Mouse (Mus musculus): ENCODE data around the gene Gcc2. TPM values are rescaled to one million over a fixed set of nuclear protein-coding genes. Genes with fewer than 3 reads are reported as not detected.

Gcc2 gene
- 45.6 and 46.6 TPM in 2 replicates for polyA plus RNA-seq (2014; fragmentation: Nextera tagmentation; extraction: Ambion mirVana)

GRCm38 (mm10) chr10:58255213-58255892 lies at the start of gene Gcc2:
Gene Gcc2, plus strand, starts transcription at chr10:58255497.
- peak within 1 kb of the TSS; percentile 80 for H3K4me3 ChIP-seq (ENCODE audit: low read depth, low read length)
- peak within 1 kb of the TSS; percentile 48 for H3K4me2 ChIP-seq (ENCODE audit: low read depth, severe bottlenecking)
- no peak within 1 kb of the TSS for H3K27ac ChIP-seq (replicated peaks; ENCODE audit: low read depth, low read length)
- no peaks in the 10 kb centered on the region for H3K9me3 ChIP-seq (ENCODE audit: control insufficient read depth, low read length)
- H3K4me1 ChIP-seq (ENCODE audit: control insufficient read depth, insufficient read depth, low read length): no peaks in the 10 kb centered on the region; the same call in 1 of the 2 replicates
- peaks cover 3% of the 10 kb centered on the region; the same call in 1 of the 2 replicates for H3K36me3 ChIP-seq (ENCODE audit: control insufficient read depth, insufficient read depth, low read length)
- DNase-seq (ENCODE audit: low spot score) (peak; percentile 96), ATAC-seq (ENCODE audit: insufficient number of reproducible peaks, low FRiP score, low TSS enrichment, low read depth) (peak; percentile 98)
- no peaks in the 10 kb centered on the region for H3K27me3 ChIP-seq (ENCODE audit: control insufficient read depth, insufficient read depth, low read length)
- peak within 1 kb of the TSS; percentile 75 for H3K9ac ChIP-seq (ENCODE audit: low read length)
- under 1% methylated on average over 58 of the region's 58 CpGs for WGBS

GRCm38 (mm10) chr10:58205986-58206385 lies 49.3 kb upstream of the Gcc2 start:
- H3K27me3 ChIP-seq (ENCODE audit: control insufficient read depth, insufficient read depth, low read length): no peaks in the 10 kb centered on the region
- no peak overlapping the region for H3K4me2 ChIP-seq (ENCODE audit: low read depth, severe bottlenecking)
- H3K9ac ChIP-seq (ENCODE audit: low read length): no peak overlapping the region
- DNase-seq (ENCODE audit: low spot score): no peak
- ATAC-seq (ENCODE audit: insufficient number of reproducible peaks, low FRiP score, low TSS enrichment, low read depth): no peak
- 0 out of 2 replicates have a peak, but pooled peaks cover 3% of the 10 kb centered on the region for H3K9me3 ChIP-seq (ENCODE audit: control insufficient read depth, low read length)
- no peaks in the 10 kb centered on the region for H3K36me3 ChIP-seq (ENCODE audit: control insufficient read depth, insufficient read depth, low read length)
- H3K4me1 ChIP-seq (ENCODE audit: control insufficient read depth, insufficient read depth, low read length): no peaks in the 10 kb centered on the region
- WGBS: 40% methylated on average over 1 of the region's 1 CpGs
- no peak overlapping the region for H3K27ac ChIP-seq (replicated peaks; ENCODE audit: low read depth, low read length)
- H3K4me3 ChIP-seq (ENCODE audit: low read depth, low read length): no peak overlapping the region

GRCm38 (mm10) chr10:58206639-58207404 lies 48.5 kb upstream of the Gcc2 start:
- WGBS: 86% methylated on average over 4 of the region's 4 CpGs
- no peak overlapping the region for H3K9ac ChIP-seq (ENCODE audit: low read length)
- H3K4me2 ChIP-seq (ENCODE audit: low read depth, severe bottlenecking): no peak overlapping the region
- H3K27me3 ChIP-seq (ENCODE audit: control insufficient read depth, insufficient read depth, low read length): no peaks in the 10 kb centered on the region
- H3K4me3 ChIP-seq (ENCODE audit: low read depth, low read length): no peak overlapping the region
- ATAC-seq (ENCODE audit: insufficient number of reproducible peaks, low FRiP score, low TSS enrichment, low read depth) (no peak), DNase-seq (ENCODE audit: low spot score) (no peak)
- no peak overlapping the region for H3K27ac ChIP-seq (replicated peaks; ENCODE audit: low read depth, low read length)
- H3K9me3 ChIP-seq (ENCODE audit: control insufficient read depth, low read length): 0 out of 2 replicates have a peak, but pooled peaks cover 3% of the 10 kb centered on the region
- no peaks in the 10 kb centered on the region for H3K36me3 ChIP-seq (ENCODE audit: control insufficient read depth, insufficient read depth, low read length)
- no peaks in the 10 kb centered on the region for H3K4me1 ChIP-seq (ENCODE audit: control insufficient read depth, insufficient read depth, low read length)

- Histone ChIP-seq H3K27me3 (ENCODE audit: control insufficient read depth, insufficient read depth, low read length) (no peaks in the 10 kb centered on the region), H3K9me3 (ENCODE audit: control insufficient read depth, low read length) (peaks cover 9% of the 10 kb centered on the region; the same call in 1 of the 2 replicates), H3K4me1 (ENCODE audit: control insufficient read depth, insufficient read depth, low read length) (no peaks in the 10 kb centered on the region), H3K9ac (ENCODE audit: low read length) (no peak overlapping the region), H3K27ac (replicated peaks; ENCODE audit: low read depth, low read length) (no peak overlapping the region), H3K4me3 (ENCODE audit: low read depth, low read length) (no peak overlapping the region), H3K4me2 (ENCODE audit: low read depth, severe bottlenecking) (no peak overlapping the region), H3K36me3 (ENCODE audit: control insufficient read depth, insufficient read depth, low read length) (no peaks in the 10 kb centered on the region)
- ATAC-seq (ENCODE audit: insufficient number of reproducible peaks, low FRiP score, low TSS enrichment, low read depth) (no peak), DNase-seq (ENCODE audit: low spot score) (no peak)
- 72% methylated on average over 2 of the region's 2 CpGs for WGBS
Observed at GRCm38 (mm10) chr10:58209710-58210467, 45.4 kb upstream of the Gcc2 start.

- H3K9me3 ChIP-seq (ENCODE audit: control insufficient read depth, low read length): peaks cover 9% of the 10 kb centered on the region; the same call in 1 of the 2 replicates
- WGBS: 80% methylated on average over 1 of the region's 1 CpGs
- H3K4me3 ChIP-seq (ENCODE audit: low read depth, low read length): no peak overlapping the region
- ATAC-seq (ENCODE audit: insufficient number of reproducible peaks, low FRiP score, low TSS enrichment, low read depth) (no peak), DNase-seq (ENCODE audit: low spot score) (no peak)
- H3K4me2 ChIP-seq (ENCODE audit: low read depth, severe bottlenecking): no peak overlapping the region
- H3K27ac ChIP-seq (replicated peaks; ENCODE audit: low read depth, low read length): no peak overlapping the region
- no peaks in the 10 kb centered on the region for H3K36me3 ChIP-seq (ENCODE audit: control insufficient read depth, insufficient read depth, low read length)
- no peak overlapping the region for H3K9ac ChIP-seq (ENCODE audit: low read length)
- no peaks in the 10 kb centered on the region for H3K27me3 ChIP-seq (ENCODE audit: control insufficient read depth, insufficient read depth, low read length)
- H3K4me1 ChIP-seq (ENCODE audit: control insufficient read depth, insufficient read depth, low read length): no peaks in the 10 kb centered on the region
Observed at GRCm38 (mm10) chr10:58210514-58210913, 44.8 kb upstream of the Gcc2 start.

- Histone ChIP-seq H3K9ac (ENCODE audit: low read length) (no peak overlapping the region), H3K4me1 (ENCODE audit: control insufficient read depth, insufficient read depth, low read length) (no peaks in the 10 kb centered on the region), H3K9me3 (ENCODE audit: control insufficient read depth, low read length) (peaks cover 9% of the 10 kb centered on the region; the same call in 1 of the 2 replicates), H3K27me3 (ENCODE audit: control insufficient read depth, insufficient read depth, low read length) (no peaks in the 10 kb centered on the region), H3K4me3 (ENCODE audit: low read depth, low read length) (no peak overlapping the region), H3K36me3 (ENCODE audit: control insufficient read depth, insufficient read depth, low read length) (no peaks in the 10 kb centered on the region), H3K27ac (replicated peaks; ENCODE audit: low read depth, low read length) (no peak overlapping the region), H3K4me2 (ENCODE audit: low read depth, severe bottlenecking) (no peak overlapping the region)
- DNase-seq (ENCODE audit: low spot score) (no peak), ATAC-seq (ENCODE audit: insufficient number of reproducible peaks, low FRiP score, low TSS enrichment, low read depth) (no peak)
- 92% methylated on average over 2 of the region's 2 CpGs for WGBS
Observed at GRCm38 (mm10) chr10:58211213-58211612, 44.1 kb upstream of the Gcc2 start.

GRCm38 (mm10) chr10:58212230-58212629 lies 43.1 kb upstream of the Gcc2 start:
- H3K9me3 ChIP-seq (ENCODE audit: control insufficient read depth, low read length): peaks cover 6% of the 10 kb centered on the region; the same call in 1 of the 2 replicates
- H3K36me3 ChIP-seq (ENCODE audit: control insufficient read depth, insufficient read depth, low read length): no peaks in the 10 kb centered on the region
- H3K4me1 ChIP-seq (ENCODE audit: control insufficient read depth, insufficient read depth, low read length): no peaks in the 10 kb centered on the region
- no peak overlapping the region for H3K9ac ChIP-seq (ENCODE audit: low read length)
- H3K4me2 ChIP-seq (ENCODE audit: low read depth, severe bottlenecking): no peak overlapping the region
- no peak overlapping the region for H3K4me3 ChIP-seq (ENCODE audit: low read depth, low read length)
- WGBS: 73% methylated on average over 7 of the region's 7 CpGs
- no peaks in the 10 kb centered on the region for H3K27me3 ChIP-seq (ENCODE audit: control insufficient read depth, insufficient read depth, low read length)
- ATAC-seq (ENCODE audit: insufficient number of reproducible peaks, low FRiP score, low TSS enrichment, low read depth) (no peak), DNase-seq (ENCODE audit: low spot score) (no peak)
- no peak overlapping the region for H3K27ac ChIP-seq (replicated peaks; ENCODE audit: low read depth, low read length)

GRCm38 (mm10) chr10:58214497-58214896 lies 40.8 kb upstream of the Gcc2 start:
- no peak overlapping the region for H3K9ac ChIP-seq (ENCODE audit: low read length)
- H3K4me3 ChIP-seq (ENCODE audit: low read depth, low read length): no peak overlapping the region
- no peaks in the 10 kb centered on the region for H3K36me3 ChIP-seq (ENCODE audit: control insufficient read depth, insufficient read depth, low read length)
- H3K4me1 ChIP-seq (ENCODE audit: control insufficient read depth, insufficient read depth, low read length): no peaks in the 10 kb centered on the region
- H3K4me2 ChIP-seq (ENCODE audit: low read depth, severe bottlenecking): no peak overlapping the region
- ATAC-seq (ENCODE audit: insufficient number of reproducible peaks, low FRiP score, low TSS enrichment, low read depth) (no peak), DNase-seq (ENCODE audit: low spot score) (no peak)
- no peak overlapping the region for H3K27ac ChIP-seq (replicated peaks; ENCODE audit: low read depth, low read length)
- H3K27me3 ChIP-seq (ENCODE audit: control insufficient read depth, insufficient read depth, low read length): no peaks in the 10 kb centered on the region
- peaks cover 6% of the 10 kb centered on the region; the same call in 1 of the 2 replicates for H3K9me3 ChIP-seq (ENCODE audit: control insufficient read depth, low read length)

All from limb, embryonic 11.5 days (tissue).